Mouse (Mus musculus) cerebellum, adult 2 months (tissue): ENCODE measurements around the gene Spsb1.

Experiments
- CTCF ChIP-seq: fragments of 200-500 bp; IDR thresholded peaks from 2 replicates; pipeline ENCODE4 v1.5.1; 2011; ENCODE audit warnings: low read depth, mild to moderate bottlenecking, control low read depth, low read length, moderate library complexity, borderline replicate concordance; ENCODE audit not compliant: insufficient read depth
- POLR2A ChIP-seq: fragments of 200-500 bp; IDR thresholded peaks from 2 replicates; pipeline ENCODE4 v1.6.1; 2011; ENCODE audit warnings: low read length, control low read depth, borderline replicate concordance; ENCODE audit not compliant: insufficient read depth

DNA sequence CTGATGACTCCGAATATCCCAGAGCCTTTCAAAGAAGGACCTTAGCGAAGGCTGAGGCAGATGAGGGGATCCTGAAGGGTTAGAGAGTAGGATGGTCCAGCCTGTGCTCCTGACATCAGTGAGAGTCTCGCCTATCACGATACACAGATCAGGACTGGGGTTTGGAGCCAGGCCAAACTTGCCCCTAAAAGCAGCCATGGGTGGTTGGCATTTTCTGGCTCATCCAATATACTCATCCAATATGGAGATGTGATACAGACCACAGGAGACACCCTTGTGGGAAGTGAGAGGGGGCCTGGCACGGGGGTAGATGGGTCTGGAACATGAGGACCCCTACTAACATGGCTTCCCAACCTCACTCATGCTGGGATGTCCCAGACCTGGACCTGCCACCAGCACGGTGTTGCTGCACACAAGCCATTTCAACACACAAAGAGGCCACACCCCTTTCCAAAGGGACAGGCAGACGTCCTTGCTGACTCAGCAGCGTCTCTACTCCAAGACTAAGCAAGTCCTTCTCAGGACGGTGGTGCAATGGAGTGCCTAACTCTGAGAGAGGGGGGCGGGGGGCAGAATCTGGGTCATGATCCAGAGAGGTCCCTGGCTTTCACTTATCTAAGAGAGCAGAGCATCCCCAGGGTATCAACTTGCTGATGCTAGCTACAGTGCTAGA, 49.4 kb downstream of the Spsb1 start:
- TF ChIP-seq CTCF (no peak), POLR2A (no peak)
